Mouse (Mus musculus) thymus, adult 2 months (tissue): ENCODE data around the gene Shisal2a.

Source experiments
- CTCF ChIP-seq: fragments of 200-500 bp; IDR thresholded peaks from 2 replicates; pipeline ENCODE4 v1.5.1; 2012; ENCODE audit warnings: mild to moderate bottlenecking, control low read depth, low read length, moderate library complexity, borderline replicate concordance; ENCODE audit not compliant: control insufficient read depth, poor library complexity, insufficient read depth; ENCODE audit errors: extremely low read depth
- POLR2A ChIP-seq: fragments of 200-500 bp; IDR thresholded peaks from 2 replicates; pipeline ENCODE4 v1.6.1; 2012; ENCODE audit warnings: mild to moderate bottlenecking, low read length, control low read depth, moderate library complexity; ENCODE audit not compliant: control insufficient read depth, poor library complexity, insufficient read depth; ENCODE audit errors: extremely low read depth

DNA sequence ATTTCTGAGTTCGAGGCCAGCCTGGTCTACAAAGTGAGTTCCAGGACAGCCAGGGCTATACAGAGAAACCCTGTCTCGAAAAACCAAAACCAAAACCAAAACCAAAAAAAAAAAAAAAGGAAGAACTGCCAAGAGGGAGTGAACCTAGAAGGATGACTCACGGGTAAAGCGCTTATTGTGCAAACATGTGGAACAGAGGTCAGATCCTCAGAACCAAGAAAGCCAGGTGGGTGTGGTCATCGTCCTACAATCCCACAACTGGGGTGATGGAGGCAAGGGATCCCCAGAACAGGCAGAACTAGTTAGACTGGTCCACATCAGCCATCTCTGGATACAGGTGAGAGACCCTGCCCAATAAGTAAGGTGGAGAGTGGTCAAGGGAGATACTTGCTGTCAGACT lies 36.0 kb downstream of the Shisal2a start:
- TF ChIP-seq CTCF (no peak), POLR2A (no peak)
